Mouse (Mus musculus): ENCODE measurements around the gene Cd209d. TPM values are rescaled to one million over a fixed set of nuclear protein-coding genes. Genes with fewer than 3 reads are reported as not detected.

Cd209d gene
- not detected for polyA plus RNA-seq (2015; fragmentation: Illumina TruSeq; extraction: RNeasy Lipid Tissue Mini Kit (QIAGEN cat#74804); ENCODE audit: low read depth, low replicate concordance)

GRCm38 (mm10) chr8:3878455-3878854, at the start of gene Cd209d:
Gene Cd209d, minus strand, starts transcription at chr8:3878555.

GRCm38 (mm10) chr8:3926744-3927143, 48.4 kb upstream of the Cd209d start, which contains the start of gene Cd209b:
Gene Cd209b, minus strand, starts transcription at chr8:3926844.

GRCm38 (mm10) chr8:3854209-3854608, 24.1 kb downstream of the Cd209d start, which contains the start of gene Cd209e:
Gene Cd209e, minus strand, starts transcription at chr8:3854309.

Other genes starting within 250 kb of the Cd209d start
- gene Stxbp2, start 247.6 kb downstream of the Cd209d start, polyA plus RNA-seq (2015; fragmentation: Illumina TruSeq; extraction: RNeasy Lipid Tissue Mini Kit (QIAGEN cat#74804); ENCODE audit: low read depth, low replicate concordance) = 87.8 TPM
- 1.5 TPM for gene Retn, start 222.8 kb downstream of the Cd209d start, polyA plus RNA-seq (2015; fragmentation: Illumina TruSeq; extraction: RNeasy Lipid Tissue Mini Kit (QIAGEN cat#74804); ENCODE audit: low read depth, low replicate concordance)
- gene Mcemp1, start 212.8 kb downstream of the Cd209d start, polyA plus RNA-seq (2015; fragmentation: Illumina TruSeq; extraction: RNeasy Lipid Tissue Mini Kit (QIAGEN cat#74804); ENCODE audit: low read depth, low replicate concordance) = 0.40 TPM
- gene Fcor, start 206.2 kb downstream of the Cd209d start, polyA plus RNA-seq (2015; fragmentation: Illumina TruSeq; extraction: RNeasy Lipid Tissue Mini Kit (QIAGEN cat#74804); ENCODE audit: low read depth, low replicate concordance) = 28.4 TPM
- 33.1 TPM for gene Trappc5, start 202.3 kb downstream of the Cd209d start, polyA plus RNA-seq (2015; fragmentation: Illumina TruSeq; extraction: RNeasy Lipid Tissue Mini Kit (QIAGEN cat#74804); ENCODE audit: low read depth, low replicate concordance)
- not detected for gene Fcer2a, start 184.4 kb downstream of the Cd209d start, polyA plus RNA-seq (2015; fragmentation: Illumina TruSeq; extraction: RNeasy Lipid Tissue Mini Kit (QIAGEN cat#74804); ENCODE audit: low read depth, low replicate concordance)
- gene Clec4g, start 157.9 kb downstream of the Cd209d start, polyA plus RNA-seq (2015; fragmentation: Illumina TruSeq; extraction: RNeasy Lipid Tissue Mini Kit (QIAGEN cat#74804); ENCODE audit: low read depth, low replicate concordance) = not detected
- gene Cd209a, start 129.6 kb downstream of the Cd209d start, polyA plus RNA-seq (2015; fragmentation: Illumina TruSeq; extraction: RNeasy Lipid Tissue Mini Kit (QIAGEN cat#74804); ENCODE audit: low read depth, low replicate concordance) = 0.59 TPM
- not detected for gene Cd209e, start 24.2 kb downstream of the Cd209d start, polyA plus RNA-seq (2015; fragmentation: Illumina TruSeq; extraction: RNeasy Lipid Tissue Mini Kit (QIAGEN cat#74804); ENCODE audit: low read depth, low replicate concordance)
- not detected for gene Cd209b, start 48.3 kb upstream of the Cd209d start, polyA plus RNA-seq (2015; fragmentation: Illumina TruSeq; extraction: RNeasy Lipid Tissue Mini Kit (QIAGEN cat#74804); ENCODE audit: low read depth, low replicate concordance)
- 0.39 TPM for gene Cd209c, start 76.2 kb upstream of the Cd209d start, polyA plus RNA-seq (2015; fragmentation: Illumina TruSeq; extraction: RNeasy Lipid Tissue Mini Kit (QIAGEN cat#74804); ENCODE audit: low read depth, low replicate concordance)
- gene Cd209f, start 227.3 kb upstream of the Cd209d start, polyA plus RNA-seq (2015; fragmentation: Illumina TruSeq; extraction: RNeasy Lipid Tissue Mini Kit (QIAGEN cat#74804); ENCODE audit: low read depth, low replicate concordance) = 0.95 TPM

Measured in brain, adult 10 weeks (tissue).